ENCODE assay signal across 8 mouse cellular contexts in genomic region chr9:78038755-78039489, GRCm38 (mm10). TPM values are rescaled to one million over a fixed set of nuclear protein-coding genes. Genes with fewer than 3 reads are reported as not detected.
DNase-seq lines count a peak whose midpoint lies in the region; ATAC-seq lines count a peak whose summit lies in the region.

No protein-coding gene starts in this region.

- H3K36me3 ChIP-seq in embryonic facial prominence, embryonic 14.5 days (ENCODE audit: control insufficient read depth, insufficient read depth, low read length) = no peaks in the 10 kb centered on the region
- no peaks in the 10 kb centered on the region for H3K36me3 ChIP-seq in limb, embryonic 11.5 days (ENCODE audit: control insufficient read depth, insufficient read depth, low read length)
- H3K36me3 ChIP-seq in midbrain, embryonic 16.5 days (ENCODE audit: control insufficient read depth, insufficient read depth, low read length) = no peaks in the 10 kb centered on the region

- peak; percentile 77 for ATAC-seq in embryonic facial prominence, embryonic 14.5 days (ENCODE audit: low read depth)
- no peak for ATAC-seq in limb, embryonic 11.5 days (ENCODE audit: insufficient number of reproducible peaks, low FRiP score, low TSS enrichment, low read depth)
- peak; percentile 79 for ATAC-seq in midbrain, embryonic 16.5 days

- H3K4me1 ChIP-seq in embryonic facial prominence, embryonic 14.5 days (ENCODE audit: control insufficient read depth, insufficient read depth, low read length) = no peaks in the 10 kb centered on the region
- H3K4me1 ChIP-seq in limb, embryonic 11.5 days (ENCODE audit: control insufficient read depth, insufficient read depth, low read length) = no peaks in the 10 kb centered on the region
- no peaks in the 10 kb centered on the region for H3K4me1 ChIP-seq in midbrain, embryonic 16.5 days (ENCODE audit: control insufficient read depth, insufficient read depth, low read length)

- peak; percentile 78 for DNase-seq in A20 (ENCODE audit: low read depth, low spot score)
- peak; percentile 83 for DNase-seq in adrenal gland, postnatal 36 days
- peak; percentile 89 for DNase-seq in embryonic facial prominence, embryonic 14.5 days (ENCODE audit: low spot score)
- DNase-seq in heart, adult 9 months (ENCODE audit: low spot score in 2 of 2) = peak; percentile 64 to 78
- DNase-seq in kidney, adult 8-10 months = peak; percentile 54 to 73
- peak; percentile 91 for DNase-seq in limb, embryonic 11.5 days (ENCODE audit: low spot score)
- peak; percentile 72 to 84 for DNase-seq in spleen, postnatal 10 days (ENCODE audit: low spot score in 2 of 2)

- no peak overlapping the region for H3K27ac ChIP-seq in embryonic facial prominence, embryonic 14.5 days (replicated peaks; ENCODE audit: low read depth, low read length)
- H3K27ac ChIP-seq in limb, embryonic 11.5 days (replicated peaks; ENCODE audit: low read depth, low read length) = no peak overlapping the region
- no peak overlapping the region for H3K27ac ChIP-seq in midbrain, embryonic 16.5 days (ENCODE audit: low read length)

- no peak overlapping the region for H3K4me3 ChIP-seq in embryonic facial prominence, embryonic 14.5 days (ENCODE audit: low read depth, low read length)
- H3K4me3 ChIP-seq in limb, embryonic 11.5 days (ENCODE audit: low read depth, low read length) = no peak overlapping the region
- no peak overlapping the region for H3K4me3 ChIP-seq in midbrain, embryonic 16.5 days (ENCODE audit: low read depth, low read length)

- no peaks in the 10 kb centered on the region for H3K27me3 ChIP-seq in embryonic facial prominence, embryonic 14.5 days (replicated peaks; ENCODE audit: control insufficient read depth, insufficient read depth, low read length)
- no peaks in the 10 kb centered on the region for H3K27me3 ChIP-seq in limb, embryonic 11.5 days (ENCODE audit: control insufficient read depth, insufficient read depth, low read length)
- no peaks in the 10 kb centered on the region for H3K27me3 ChIP-seq in midbrain, embryonic 16.5 days (ENCODE audit: control insufficient read depth, insufficient read depth, low read depth, low read length)

- no peaks in the 10 kb centered on the region for H3K9me3 ChIP-seq in embryonic facial prominence, embryonic 14.5 days (ENCODE audit: control insufficient read depth, low read length)
- no peaks in the 10 kb centered on the region for H3K9me3 ChIP-seq in limb, embryonic 11.5 days (ENCODE audit: control insufficient read depth, low read length)
- no peaks in the 10 kb centered on the region for H3K9me3 ChIP-seq in midbrain, embryonic 16.5 days (replicated peaks; ENCODE audit: control insufficient read depth, low read length, poor library complexity, severe bottlenecking)

- H3K4me2 ChIP-seq in embryonic facial prominence, embryonic 14.5 days (ENCODE audit: low read depth, low read length) = no peak overlapping the region
- no peak overlapping the region for H3K4me2 ChIP-seq in limb, embryonic 11.5 days (ENCODE audit: low read depth, severe bottlenecking)
- no peak overlapping the region for H3K4me2 ChIP-seq in midbrain, embryonic 16.5 days (ENCODE audit: low read length)

- no peak overlapping the region for H3K9ac ChIP-seq in embryonic facial prominence, embryonic 14.5 days (ENCODE audit: low read depth, low read length)
- no peak overlapping the region for H3K9ac ChIP-seq in limb, embryonic 11.5 days (ENCODE audit: low read length)
- no peak overlapping the region for H3K9ac ChIP-seq in midbrain, embryonic 16.5 days (ENCODE audit: low read depth, low read length)

- WGBS in embryonic facial prominence, embryonic 14.5 days = 36% methylated on average over 18 of the region's 18 CpGs
- WGBS in limb, embryonic 11.5 days = 37% methylated on average over 18 of the region's 18 CpGs
- WGBS in midbrain, embryonic 16.5 days = 40% methylated on average over 18 of the region's 18 CpGs

RNA-seq across cellular contexts. Expression of gene Gcm1, which starts 12.8 kb away (rescaled TPM):
- not detected for total RNA-seq in adrenal gland, postnatal 36 days (2021)
- 0.08 TPM in 1 of 2 replicates, not detected in the other for polyA plus RNA-seq in embryonic facial prominence, embryonic 14.5 days (2014; fragmentation: Nextera tagmentation; extraction: Ambion mirVana)
- polyA plus RNA-seq in limb, embryonic 11.5 days (2014; fragmentation: Nextera tagmentation; extraction: Ambion mirVana) = 0.09 and 0.25 TPM in 2 replicates
- polyA plus RNA-seq in midbrain, embryonic 16.5 days (2015; fragmentation: Nextera tagmentation; extraction: Ambion mirVana) = not detected in 2 replicates
